Mouse (Mus musculus): ENCODE measurements around the gene Ppp1r21. TPM values are rescaled to one million over a fixed set of nuclear protein-coding genes. Genes with fewer than 3 reads are reported as not detected.
A peak's percentile ranks its signal among the peaks of the same experiment; 100 is the strongest.

The Ppp1r21 gene
- total RNA-seq, 2 experiments from 2014 or later = 84.6 to 85.9 TPM

DNA sequence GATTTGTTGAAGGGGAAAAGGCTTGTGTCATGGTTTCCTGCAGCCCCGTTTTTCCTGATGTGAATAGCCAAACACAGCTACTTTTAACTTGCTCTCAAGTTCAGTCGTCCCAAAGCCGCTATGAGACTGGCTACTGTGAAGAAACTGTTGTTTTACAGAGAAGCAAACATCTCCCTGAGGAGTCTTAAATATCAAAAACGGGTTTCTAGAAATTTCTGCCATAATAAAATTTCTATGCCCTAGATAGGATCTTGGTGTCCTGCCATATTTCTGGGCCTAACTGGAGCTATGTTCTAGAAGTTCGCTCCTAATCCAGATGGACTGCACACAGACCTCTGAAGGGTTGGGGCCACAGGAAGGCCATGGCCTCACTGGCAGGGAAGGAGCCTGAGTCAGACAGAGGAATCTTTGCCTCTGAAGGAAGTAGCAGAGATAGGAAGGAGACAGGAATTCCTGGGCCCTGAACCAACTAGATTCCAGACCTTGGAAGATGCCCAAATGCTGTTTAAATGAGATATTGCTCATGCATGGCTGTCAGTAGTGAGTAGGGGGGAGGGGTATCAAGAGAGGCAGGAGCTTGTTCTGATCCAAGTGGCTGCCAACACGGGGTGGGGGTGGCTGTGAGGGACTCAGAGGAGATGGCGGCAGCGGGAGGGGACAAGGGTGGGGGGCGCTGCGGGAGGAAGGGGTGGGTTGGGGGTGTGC, 98.9 kb downstream of the Ppp1r21 start:
- peak in 1 of 2 experiments; percentile 53 for DNase-seq (ENCODE audit: low spot score in 2 of 2)
- intact Hi-C loops (cut with DNase I) = loop anchor here (2.0 kb wide), 1 partner anchor 30 kb away; no protein-coding TSS in a partner anchor

DNA sequence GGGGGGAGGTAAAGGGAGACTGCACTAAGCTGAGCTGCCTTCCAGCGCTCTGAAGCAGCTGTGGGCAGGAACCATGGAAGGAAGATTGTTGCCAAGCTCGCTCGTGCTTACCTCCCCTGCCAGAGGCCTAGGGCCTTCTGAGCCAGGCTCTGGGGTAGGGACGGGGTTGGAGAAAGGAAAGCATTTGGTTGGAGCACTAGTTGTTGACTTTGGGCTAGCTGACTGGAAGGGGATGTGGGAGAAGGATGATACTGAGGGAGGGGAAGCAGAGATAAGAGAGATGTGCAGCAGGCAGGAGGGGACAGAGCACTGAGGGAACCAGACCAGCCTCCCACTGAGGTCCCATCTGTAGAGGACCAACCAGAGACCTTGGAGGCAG, 99.5 kb downstream of the Ppp1r21 start:
- intact Hi-C loops (cut with DNase I) = loop anchor here (2.0 kb wide), 1 partner anchor 31 kb away; no protein-coding TSS in a partner anchor
- no peak for DNase-seq (ENCODE audit: low spot score in 2 of 2)

DNA sequence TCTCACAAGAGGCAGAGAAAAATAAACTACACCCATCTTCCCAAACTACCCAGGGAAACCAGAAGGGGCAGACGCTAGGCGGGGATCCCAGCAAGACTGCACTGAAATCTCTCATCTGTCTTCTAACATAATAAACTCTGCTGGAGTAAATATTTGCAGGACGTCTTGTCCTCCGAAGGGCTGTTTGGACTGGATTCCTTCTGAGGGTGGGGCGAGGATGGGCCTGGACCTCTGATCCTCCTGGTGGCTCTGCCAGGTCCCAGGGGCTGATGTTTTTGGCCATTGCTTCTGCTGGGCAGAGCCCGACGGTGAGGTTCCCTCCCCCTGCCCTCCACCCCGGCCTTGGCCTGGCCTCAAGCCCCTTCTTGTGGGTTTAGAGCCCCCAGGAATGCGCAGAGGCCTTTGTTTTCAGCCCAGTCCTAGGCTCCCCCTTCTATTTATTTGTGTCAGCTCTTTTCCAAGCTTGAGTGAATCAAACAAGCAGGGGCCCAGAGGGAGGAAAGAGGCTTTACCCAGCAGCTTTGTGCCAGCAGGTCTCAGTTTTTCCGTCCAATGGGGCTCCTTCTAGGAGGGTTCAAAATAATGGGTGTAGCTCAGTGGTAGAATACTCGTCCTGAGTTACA, 100.1 kb downstream of the Ppp1r21 start:
- no peak for DNase-seq (ENCODE audit: low spot score in 2 of 2)
- intact Hi-C loops (cut with DNase I) = loop anchor here (2.0 kb wide), 1 partner anchor 31 kb away; no protein-coding TSS in a partner anchor

DNA sequence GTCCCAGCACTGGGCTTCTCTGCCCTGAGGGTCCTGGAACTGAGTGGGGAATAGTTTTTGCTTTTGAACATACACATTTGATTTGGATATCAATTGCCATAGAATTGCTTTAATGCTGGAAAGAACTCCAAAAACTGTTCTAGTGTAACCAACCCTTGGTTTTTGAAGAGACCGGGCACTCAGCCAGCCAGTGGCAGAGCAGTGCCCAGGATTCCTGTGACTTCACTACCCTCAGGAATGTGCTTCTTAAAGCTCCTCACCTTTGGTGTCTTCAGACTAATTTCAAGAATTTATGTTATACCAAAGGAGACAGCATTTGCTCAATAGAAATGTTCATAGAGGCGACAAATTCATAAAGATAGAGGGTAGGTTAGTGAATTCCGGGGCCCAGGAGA, 100.6 kb downstream of the Ppp1r21 start:
- intact Hi-C loops (cut with DNase I) = no loop called here
- no peak for DNase-seq (ENCODE audit: low spot score in 2 of 2)

- intact Hi-C loops (cut with DNase I) = no loop called here
Observed at GRCm38 (mm10) chr17:88632631-88633030, 102.7 kb downstream of the Ppp1r21 start.

GRCm38 (mm10) chr17:88636076-88636475, 106.2 kb downstream of the Ppp1r21 start:
- no peak for DNase-seq (ENCODE audit: low spot score in 2 of 2)
- intact Hi-C loops (cut with DNase I) = loop anchor here (5.0 kb wide), 1 partner anchor 379 kb away; no protein-coding TSS in a partner anchor

More at GRCm38 (mm10) chr17:88632631-88633030, 102.7 kb downstream of the Ppp1r21 start:
- no peak for DNase-seq (ENCODE audit: low spot score in 2 of 2)

DNA sequence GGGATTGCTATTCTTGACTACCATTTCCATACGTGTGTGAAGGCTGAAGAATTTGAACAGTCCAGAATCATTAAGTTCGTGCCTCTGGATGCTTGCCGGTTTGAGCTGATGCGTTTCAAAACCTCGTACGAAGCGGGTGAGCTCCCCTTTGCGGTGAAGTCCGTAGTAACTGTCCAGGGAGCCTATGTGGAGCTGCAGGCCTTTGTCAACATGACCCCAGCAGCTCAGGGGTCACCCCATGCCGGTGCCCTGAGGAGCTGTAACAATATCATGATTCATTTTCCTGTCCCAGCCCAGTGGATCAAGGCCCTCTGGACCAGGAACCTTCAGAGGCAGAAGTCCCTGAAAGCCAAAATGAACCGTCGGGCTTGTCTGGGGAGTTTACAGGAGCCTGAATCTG, 106.7 kb downstream of the Ppp1r21 start:
- DNase-seq (ENCODE audit: low spot score in 2 of 2) = peak in 1 of 2 experiments; percentile 45
- intact Hi-C loops (cut with DNase I) = loop anchor here (5.0 kb wide), 1 partner anchor 379 kb away; no protein-coding TSS in a partner anchor

Other genes with a start within 250 kb of the Ppp1r21 start
- gene Foxn2, start 89.4 kb upstream of the Ppp1r21 start, total RNA-seq (2021) = 10 to 100 TPM; 15.2 to 15.4 TPM
- 1 to 10 TPM; 5.0 to 7.6 TPM for gene Ston1, start 67.6 kb downstream of the Ppp1r21 start, total RNA-seq (2021)
- under 1 TPM; 0.21 to 0.30 TPM for gene Gtf2a1l, start 138.5 kb downstream of the Ppp1r21 start, total RNA-seq (2021)

All from left cerebral cortex, postnatal 25 days (tissue).